ENCODE assay signal across 9 mouse cellular contexts in genomic region chr11:51646751-51647667, GRCm38 (mm10). TPM values are rescaled to one million over a fixed set of nuclear protein-coding genes. Genes with fewer than 3 reads are reported as not detected.
DNase-seq lines count a peak whose midpoint lies in the region; ATAC-seq lines count a peak whose summit lies in the region.
"Had no signal": no experiment of that assay in that cellular context is flagged by ENCODE, and none has a peak within 500 bp of the region (broad histone marks: within the 10 kb centered on the region; RNA-seq: fewer than 3 reads in every experiment).

No protein-coding gene starts in this region.

- peak; percentile 29 for ATAC-seq in frontal cortex, adult (ENCODE audit: low TSS enrichment)
- ATAC-seq in heart, embryonic 12.5 days (ENCODE audit: insufficient number of reproducible peaks, low FRiP score), result no peak; the same call in 1 of the 2 replicates
- ATAC-seq in erythroid progenitor cell, adult 5-6 weeks (replicated peaks; ENCODE audit: low FRiP score, poor library complexity, severe bottlenecking), result no peak

- H3K9me3 ChIP-seq in heart, embryonic 12.5 days (replicated peaks), result no peaks in the 10 kb centered on the region

- no peak overlapping the region for H3K27ac ChIP-seq in heart, embryonic 12.5 days (ENCODE audit: poor library complexity, severe bottlenecking)

- H3K4me1 ChIP-seq in heart, embryonic 12.5 days (replicated peaks), result peaks cover 46% of the 10 kb centered on the region

- peaks cover 16% of the 10 kb centered on the region; the same call in 1 of the 2 replicates for H3K27me3 ChIP-seq in heart, embryonic 12.5 days (replicated peaks)

- peak overlapping the region; percentile 15; the same call in 1 of the 2 replicates for H3K4me2 ChIP-seq in heart, embryonic 12.5 days

- DNase-seq in frontal cortex, postnatal 25 days (ENCODE audit: low spot score in 2 of 2), result no peak
- DNase-seq in ZHBTc4 (ENCODE audit: low read depth, low spot score), result peak; percentile 72
- peak; percentile 72 for DNase-seq in kidney, postnatal 14 days
- peak; percentile 19 for DNase-seq in neural tube, embryonic 10.5 days (ENCODE audit: extremely low spot score, low spot score)
- no peak for DNase-seq in adipocyte (ENCODE audit: low spot score)

- peaks cover 21% of the 10 kb centered on the region for H3K36me3 ChIP-seq in heart, embryonic 12.5 days
- H3K36me3 ChIP-seq: G1E had no signal

- H3K9ac ChIP-seq in heart, embryonic 12.5 days, result no peak overlapping the region

- 57% methylated on average over 15 of the region's 15 CpGs for WGBS in heart, embryonic 12.5 days

- no peak overlapping the region for H3K4me3 ChIP-seq in heart, embryonic 12.5 days

RNA-seq across cellular contexts. Expression of gene N4bp3, which starts 3.6 kb away (rescaled TPM):
- 7.8 and 8.4 TPM in 2 replicates for polyA plus RNA-seq in heart, embryonic 12.5 days (2016; fragmentation: Nextera tagmentation; extraction: Ambion mirVana)
- not detected in 2 replicates for total RNA-seq in erythroid progenitor cell, adult 5-6 weeks (2015; ENCODE audit: low replicate concordance)
- 2.1 TPM in 1 of 2 replicates, not detected in the other for total RNA-seq in erythroid progenitor cell, adult 5-6 weeks (2017; ENCODE audit: low replicate concordance)

RNA-seq across cellular contexts. Expression of gene D930048N14Rik, which starts 3.7 kb away (rescaled TPM):
- polyA plus RNA-seq in heart, embryonic 12.5 days (2016; fragmentation: Nextera tagmentation; extraction: Ambion mirVana), result 0.77 and 1.0 TPM in 2 replicates
- not detected in 2 replicates for total RNA-seq in erythroid progenitor cell, adult 5-6 weeks (2015; ENCODE audit: low replicate concordance)
- total RNA-seq in erythroid progenitor cell, adult 5-6 weeks (2017; ENCODE audit: low replicate concordance), result not detected in 2 replicates
- polyA plus RNA-seq: G1E had no signal

RNA-seq across cellular contexts. Expression of gene Rmnd5b, which starts 11.3 kb away (rescaled TPM):
- 27.9 and 28.5 TPM in 2 replicates for polyA plus RNA-seq in heart, embryonic 12.5 days (2016; fragmentation: Nextera tagmentation; extraction: Ambion mirVana)
- 8.6 and 10.5 TPM in 2 replicates for total RNA-seq in erythroid progenitor cell, adult 5-6 weeks (2015; ENCODE audit: low replicate concordance)
- total RNA-seq in erythroid progenitor cell, adult 5-6 weeks (2017; ENCODE audit: low replicate concordance), result 2.1 and 14.6 TPM in 2 replicates

RNA-seq across cellular contexts. Expression of gene Nhp2, which starts 27.5 kb away (rescaled TPM):
- polyA plus RNA-seq in heart, embryonic 12.5 days (2016; fragmentation: Nextera tagmentation; extraction: Ambion mirVana), result 89.6 and 91.9 TPM in 2 replicates
- total RNA-seq in erythroid progenitor cell, adult 5-6 weeks (2015; ENCODE audit: low replicate concordance), result 15.9 and 23.1 TPM in 2 replicates
- total RNA-seq in erythroid progenitor cell, adult 5-6 weeks (2017; ENCODE audit: low replicate concordance), result 12.3 and 14.8 TPM in 2 replicates

RNA-seq across cellular contexts. Expression of gene Hnrnpab, which starts 40.4 kb away (rescaled TPM):
- polyA plus RNA-seq in heart, embryonic 12.5 days (2016; fragmentation: Nextera tagmentation; extraction: Ambion mirVana), result 428 and 457 TPM in 2 replicates
- total RNA-seq in erythroid progenitor cell, adult 5-6 weeks (2015; ENCODE audit: low replicate concordance), result 250 and 265 TPM in 2 replicates
- total RNA-seq in erythroid progenitor cell, adult 5-6 weeks (2017; ENCODE audit: low replicate concordance), result 313 and 505 TPM in 2 replicates

Comparison
In these comparisons a context has a peak if more than half of its experiments do, and no peak if none do; other contexts are left out.
1. DNase-seq: peak in ZHBTc4 (single experiment), kidney, postnatal 14 days (single experiment) and neural tube, embryonic 10.5 days (single experiment); none in frontal cortex, postnatal 25 days (0 of 2) and adipocyte (single experiment).